Mouse (Mus musculus): ENCODE measurements at regions not wholly inside any gene's neighbourhood (a gene's known extent, or its start where the extent isn't known, plus 50 kb on each side); places are given as distances from the start of the nearest gene placed in this dataset.

GRCm38 (mm10) chr12:50194714-50195113, 454.2 kb downstream of the Prkd1 start:
- TF ChIP-seq FLI1 (IDR thresholded peaks at IDR 0.05; ENCODE audit: low read length) (no peak), GATA1 (IDR thresholded peaks at IDR 0.05; ENCODE audit: borderline replicate concordance, low read length) (no peak)
